Mouse (Mus musculus) c-Kit-positive CD71-negative TER-119-negative erythroid progenitor cells, embryonic 14.5 days (primary cell): ENCODE measurements around the gene Kdm6b.

ENCODE experiments used
- DNase-seq: peaks from one replicate; pipeline ENCODE4 v3.0.0-alpha.2; 2013; ENCODE audit warnings: low read depth

The Kdm6b gene

DNA sequence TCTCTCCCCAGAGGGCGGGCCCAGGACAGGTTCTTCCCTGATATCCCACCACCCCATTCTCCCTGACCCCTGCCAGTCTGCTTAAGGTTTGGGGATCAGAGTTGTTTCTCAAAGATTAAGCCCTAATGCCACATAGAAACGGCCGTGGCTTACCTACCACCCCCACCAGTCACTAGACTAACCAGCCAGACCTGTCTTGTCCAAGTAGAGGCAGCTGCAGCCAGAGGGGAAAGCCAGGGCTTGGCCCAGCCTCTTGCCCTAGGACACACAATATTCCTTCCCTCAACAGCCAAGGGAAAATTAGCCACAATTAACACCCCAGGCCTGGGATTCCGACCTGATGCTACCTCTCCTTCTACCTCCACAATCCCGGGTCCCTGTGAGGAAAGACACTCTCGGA, 47.8 kb downstream of the Kdm6b start:
- no peak for DNase-seq

DNA sequence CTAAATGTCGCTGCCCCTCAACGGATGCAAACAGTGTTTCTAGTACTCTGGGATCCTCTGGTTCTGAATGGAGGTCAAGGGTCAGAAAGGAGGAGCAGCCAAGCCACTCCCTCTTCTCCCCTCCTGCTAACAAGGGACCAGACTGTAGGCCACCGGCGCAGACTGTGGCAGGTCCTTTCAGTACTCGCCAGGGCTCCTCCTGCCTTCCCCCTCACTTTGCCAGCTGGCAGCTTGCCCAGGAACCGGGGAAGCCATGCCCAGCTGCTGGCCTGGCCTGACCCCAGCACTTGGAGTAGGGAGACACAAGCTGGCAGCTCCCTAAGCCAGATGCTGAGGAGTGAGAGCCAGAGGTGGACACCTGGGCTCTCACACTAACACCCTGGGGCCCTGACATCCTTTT, 48.6 kb downstream of the Kdm6b start:
- DNase-seq = no peak

DNA sequence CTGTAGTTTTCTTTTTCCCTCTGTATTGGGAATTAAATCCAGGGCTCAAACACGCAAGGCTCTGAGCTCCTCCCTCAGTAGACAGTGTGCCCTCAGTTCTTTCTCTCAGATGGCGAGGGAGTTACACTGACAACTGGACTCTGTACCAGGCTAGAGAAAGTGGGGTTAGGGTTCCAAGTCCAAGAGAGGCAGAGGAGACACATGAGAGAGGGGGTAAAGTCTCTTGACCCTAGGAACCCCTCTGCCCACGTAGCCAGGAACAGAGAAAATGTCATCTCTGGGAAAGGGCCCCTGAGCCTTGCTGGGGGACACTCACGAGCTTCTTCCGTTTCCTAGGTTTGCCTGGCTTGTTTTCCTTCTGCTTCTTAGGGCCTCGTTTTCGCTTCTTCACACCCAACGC, 49.1 kb downstream of the Kdm6b start:
- DNase-seq = no peak

DNA sequence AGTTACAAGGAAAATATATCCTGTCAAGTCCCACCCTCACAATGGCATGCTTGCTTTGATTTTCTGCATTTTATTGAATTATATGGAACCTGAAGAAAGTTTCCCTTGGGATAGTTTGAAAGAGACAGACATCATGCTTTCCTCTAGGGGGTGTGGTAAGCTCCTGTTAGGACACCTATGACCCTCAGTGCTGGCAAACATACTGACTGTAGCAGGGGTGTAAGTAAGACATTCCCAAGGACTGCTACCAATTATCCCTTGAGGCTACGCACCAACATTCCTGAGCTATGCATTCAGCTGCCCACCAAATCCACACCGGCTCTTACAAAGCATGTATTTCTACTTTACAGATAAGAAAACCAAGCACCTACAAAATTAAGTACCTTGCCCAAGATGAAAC, 51.0 kb downstream of the Kdm6b start:
- no peak for DNase-seq

DNA sequence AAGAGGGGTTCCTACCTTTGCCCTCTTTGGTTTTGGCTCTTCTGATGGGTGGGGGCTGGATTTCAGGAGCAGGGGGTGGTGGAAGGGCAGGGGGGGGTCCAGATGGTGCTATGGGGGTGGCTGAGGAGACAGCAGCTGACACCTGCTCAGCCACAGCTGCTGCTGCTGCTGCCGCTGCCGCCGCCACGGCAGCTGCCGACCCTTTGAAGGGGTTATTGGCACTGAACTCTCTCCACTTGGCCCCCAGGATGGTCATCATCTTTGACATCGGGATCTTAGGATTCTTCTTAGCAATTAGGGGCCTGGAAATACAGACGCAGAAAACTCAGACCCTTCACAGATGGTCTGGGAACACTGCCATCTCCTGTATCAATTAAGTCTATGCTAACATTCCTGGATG, 51.5 kb downstream of the Kdm6b start:
- DNase-seq = no peak

DNA sequence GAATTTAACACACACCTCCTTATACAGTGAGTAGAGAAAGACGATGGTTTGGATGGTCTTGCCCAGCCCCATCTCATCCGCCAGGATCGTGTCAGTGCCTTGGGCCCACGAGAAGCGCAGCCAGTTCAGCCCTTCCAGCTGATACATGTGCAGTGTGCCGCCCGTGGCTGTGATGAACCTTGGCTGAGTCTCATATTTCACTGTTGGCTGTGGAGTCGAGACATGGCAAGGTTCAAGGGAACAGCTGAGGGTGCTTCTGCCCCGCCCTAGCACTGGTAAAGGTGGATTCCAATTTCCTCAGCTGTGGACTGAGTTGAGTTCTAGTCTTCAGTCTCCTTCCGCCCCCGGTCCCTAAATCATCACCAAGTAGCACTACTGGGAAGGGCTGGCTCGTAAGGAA, 55.8 kb downstream of the Kdm6b start:
- DNase-seq = no peak

DNA sequence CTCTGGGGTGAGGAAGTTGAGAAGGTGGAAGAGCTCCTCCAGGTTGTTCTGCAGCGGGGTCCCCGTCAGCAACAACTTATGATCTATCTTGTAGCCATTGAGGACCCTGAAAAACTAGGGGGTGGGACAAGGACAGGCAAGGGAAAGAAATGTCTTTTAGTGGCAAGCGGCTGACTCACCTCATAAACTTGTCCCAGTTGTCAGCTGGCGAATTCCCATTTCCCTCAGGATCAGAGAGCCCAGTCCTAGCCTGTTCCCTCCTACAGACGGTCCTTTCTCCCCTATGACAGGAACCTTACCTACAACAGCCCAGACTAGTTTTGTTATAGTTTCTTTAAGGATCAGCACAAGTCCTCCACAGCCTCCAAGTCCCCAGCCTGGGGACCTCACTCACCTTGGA, 56.9 kb downstream of the Kdm6b start:
- no peak for DNase-seq
